Mouse (Mus musculus) kidney, embryonic 15.5 days (tissue): ENCODE results near the gene C1qb. TPM values are rescaled to one million over a fixed set of nuclear protein-coding genes. Genes with fewer than 3 reads are reported as not detected.
A peak's percentile ranks its signal among the peaks of the same experiment; 100 is the strongest.

ENCODE experiments used
- ATAC-seq: fragments of 200-750 bp; cut with Nextera tagmentation; replicated peaks from 2 replicates; pipeline ENCODE4 v1.8.0; 2017; ENCODE audit warnings: moderate TSS enrichment; ENCODE audit not compliant: low FRiP score
- H3K27ac ChIP-seq: fragments of 300-500 bp; sonication (generic); 2 replicates; pipeline ENCODE4 v1.5.1; 2015; ENCODE audit warnings: mild to moderate bottlenecking, inconsistent platforms
- H3K27me3 ChIP-seq: fragments of 300-500 bp; sonication (generic); 2 replicates; pipeline ENCODE4 v1.6.1; 2015; ENCODE audit warnings: inconsistent platforms
- H3K36me3 ChIP-seq: fragments of 300-500 bp; sonication (generic); 2 replicates; pipeline ENCODE4 v1.6.1; 2015; ENCODE audit warnings: inconsistent platforms
- H3K4me1 ChIP-seq: fragments of 300-500 bp; sonication (generic); 2 replicates; pipeline ENCODE4 v1.6.1; 2015; ENCODE audit warnings: inconsistent platforms
- H3K4me2 ChIP-seq: fragments of 300-500 bp; sonication (generic); 2 replicates; pipeline ENCODE4 v1.6.1; 2015; ENCODE audit warnings: moderate library complexity, mild to moderate bottlenecking, inconsistent platforms
- H3K4me3 ChIP-seq: fragments of 300-500 bp; sonication (generic); replicated peaks from 2 replicates; pipeline ENCODE4 v1.5.1; 2015; ENCODE audit warnings: mild to moderate bottlenecking, inconsistent platforms
- H3K9ac ChIP-seq: fragments of 300-500 bp; sonication (generic); 2 replicates; pipeline ENCODE4 v1.6.1; 2015; ENCODE audit warnings: mild to moderate bottlenecking, inconsistent platforms
- H3K9me3 ChIP-seq: fragments of 300-500 bp; sonication (generic); replicated peaks from 2 replicates; pipeline ENCODE4 v1.6.1; 2016; ENCODE audit warnings: inconsistent platforms
- WGBS: fragments of 180-500 bp; shearing (Covaris S2); methylation state at CpG from one replicate; pipeline ENCODE4 v1.1.7; 2015; ENCODE audit warnings: mixed read lengths; 5-methylcytosine and 5-hydroxymethylcytosine counted together
- polyA plus RNA-seq: library from polyadenylated mRNA; unstranded; fragments of >200 nt; fragmentation: Nextera tagmentation; extraction: Ambion mirVana; gene quantifications from 2 replicates; pipeline ENCODE4 v1.2.1, GENCODE M21; 2015

The C1qb gene
- polyA plus RNA-seq, 1 experiment from 2014 or later = 48.4 TPM

DNA sequence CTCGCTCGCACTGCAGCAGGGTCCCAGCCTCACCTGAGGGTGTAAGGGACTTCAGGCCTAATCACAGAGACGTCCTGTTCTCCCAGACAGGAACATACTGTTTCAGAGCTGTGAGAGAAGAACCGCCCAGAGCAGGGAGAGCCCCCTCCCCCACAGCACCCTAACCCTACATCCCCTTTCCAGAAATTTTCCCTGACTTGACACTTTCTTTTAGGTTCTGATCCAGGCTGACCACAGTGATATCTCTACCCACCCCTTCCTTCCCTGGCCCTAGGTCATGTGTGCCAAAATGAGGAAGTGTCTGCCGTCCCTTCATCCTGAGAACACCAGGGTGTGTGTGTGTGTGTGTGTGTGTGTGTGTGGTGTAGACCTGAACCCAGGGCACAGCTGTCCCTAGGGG lies 6.8 kb upstream of the C1qb start, which contains the start of gene C1qc:
C1qc (minus strand) TSS at position 255 of the 400 bp plus-strand sequence.
- H3K4me1 ChIP-seq = peaks cover 9% of the 10 kb centered on the region; the same call in 1 of the 2 replicates
- ATAC-seq = no peak

DNA sequence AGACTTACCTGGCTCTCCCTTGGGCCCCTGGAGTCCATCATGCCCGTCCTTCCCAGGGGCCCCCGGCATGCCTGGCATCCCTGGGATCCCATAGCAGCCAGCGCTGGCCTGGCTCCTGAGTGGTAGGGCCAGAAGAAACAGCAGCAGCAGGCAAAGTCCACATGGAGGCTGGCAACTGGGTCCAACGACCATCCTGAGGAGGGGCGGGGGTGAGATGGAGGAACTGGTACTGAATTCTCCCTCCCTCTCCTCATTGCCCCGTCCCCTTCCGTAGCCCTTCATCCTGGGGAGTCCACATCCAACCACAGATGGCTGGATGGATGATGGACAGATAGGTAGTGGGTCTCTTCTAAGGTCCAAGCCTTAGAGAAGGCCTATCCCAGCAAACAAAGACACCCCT lies 6.4 kb upstream of the C1qb start:
- Histone ChIP-seq H3K36me3 (no peaks in the 10 kb centered on the region), H3K4me2 (no peak overlapping the region), H3K27me3 (peaks cover 58% of the 10 kb centered on the region), H3K9me3 (no peaks in the 10 kb centered on the region), H3K27ac (no peak overlapping the region), H3K4me3 (no peak overlapping the region), H3K4me1 (peaks cover 9% of the 10 kb centered on the region; the same call in 1 of the 2 replicates), H3K9ac (no peak overlapping the region)
- 61% methylated on average over 7 of the region's 7 CpGs for WGBS
- ATAC-seq = no peak

More for the DNA sequence above, 6.8 kb upstream of the C1qb start, which contains the start of gene C1qc:
- no peaks in the 10 kb centered on the region for H3K36me3 ChIP-seq
- H3K4me3 ChIP-seq = no peak within 1 kb of the TSS
- peaks cover 63% of the 10 kb centered on the region for H3K27me3 ChIP-seq
- H3K9me3 ChIP-seq = no peaks in the 10 kb centered on the region
- no peak within 1 kb of the TSS for H3K27ac ChIP-seq
- H3K9ac ChIP-seq = no peak within 1 kb of the TSS
- 65% methylated on average over 5 of the region's 5 CpGs for WGBS
- no peak within 1 kb of the TSS for H3K4me2 ChIP-seq

GRCm38 (mm10) chr4:136891115-136891514 lies 5.1 kb upstream of the C1qb start:
- no peaks in the 10 kb centered on the region for H3K36me3 ChIP-seq
- no peak for ATAC-seq
- H3K4me2 ChIP-seq = no peak overlapping the region
- 91% methylated on average over 4 of the region's 4 CpGs for WGBS
- no peaks in the 10 kb centered on the region for H3K9me3 ChIP-seq
- H3K27me3 ChIP-seq = peaks cover 46% of the 10 kb centered on the region
- H3K27ac ChIP-seq = no peak overlapping the region
- H3K4me3 ChIP-seq = no peak overlapping the region
- H3K9ac ChIP-seq = no peak overlapping the region
- H3K4me1 ChIP-seq = peaks cover 5% of the 10 kb centered on the region; the same call in 1 of the 2 replicates

DNA sequence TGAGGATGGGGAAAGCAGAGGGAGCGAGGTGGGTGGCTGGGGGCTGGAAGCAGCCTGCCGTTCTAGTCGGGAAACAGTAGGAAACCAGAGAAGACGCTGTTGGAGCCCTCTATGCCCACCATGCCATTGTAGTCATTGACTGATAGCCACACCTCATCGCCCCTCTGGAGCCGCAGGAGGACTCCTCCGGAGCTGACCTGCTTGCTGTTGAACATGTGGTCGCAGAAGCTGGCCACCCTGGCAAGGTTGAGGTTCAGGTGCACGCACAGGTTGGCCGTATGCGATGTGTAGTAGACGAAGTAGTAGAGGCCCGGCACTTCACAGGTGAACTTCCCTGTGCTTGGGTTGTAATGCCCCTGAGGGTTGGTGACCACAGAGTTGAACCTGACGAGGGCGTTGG lies 4.0 kb upstream of the C1qb start:
- Histone ChIP-seq H3K27ac (no peak overlapping the region), H3K9me3 (no peaks in the 10 kb centered on the region), H3K9ac (no peak overlapping the region), H3K4me1 (no peaks in the 10 kb centered on the region), H3K4me3 (no peak overlapping the region), H3K4me2 (no peak overlapping the region), H3K36me3 (no peaks in the 10 kb centered on the region), H3K27me3 (peaks cover 35% of the 10 kb centered on the region)
- ATAC-seq = no peak
- WGBS = 80% methylated on average over 15 of the region's 15 CpGs

DNA sequence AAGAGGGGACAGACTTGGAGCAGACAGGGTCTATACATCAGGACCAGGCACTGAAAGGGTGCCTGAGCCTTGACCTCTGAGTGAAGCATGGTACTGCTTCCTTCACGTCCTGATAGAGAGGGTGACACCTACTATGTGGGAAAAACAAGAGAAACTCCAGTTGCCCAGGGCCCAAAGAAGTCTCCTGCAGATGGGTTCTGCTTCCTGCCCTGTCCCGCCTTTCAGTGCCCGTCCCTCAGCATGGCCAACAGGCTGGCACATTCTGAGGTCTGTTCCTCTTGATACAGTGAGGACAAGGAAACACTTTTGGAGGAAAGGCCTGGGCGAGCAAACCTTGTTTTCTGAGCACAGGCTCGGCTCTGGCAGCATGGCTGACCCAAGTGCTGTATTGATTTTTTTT lies 1.7 kb upstream of the C1qb start:
- Histone ChIP-seq H3K27ac (no peak overlapping the region), H3K4me2 (no peak overlapping the region), H3K36me3 (no peaks in the 10 kb centered on the region), H3K27me3 (peaks cover 18% of the 10 kb centered on the region), H3K4me3 (no peak overlapping the region), H3K9ac (no peak overlapping the region), H3K9me3 (no peaks in the 10 kb centered on the region), H3K4me1 (no peaks in the 10 kb centered on the region)
- ATAC-seq = no peak
- WGBS = 64% methylated on average over 5 of the region's 5 CpGs

DNA sequence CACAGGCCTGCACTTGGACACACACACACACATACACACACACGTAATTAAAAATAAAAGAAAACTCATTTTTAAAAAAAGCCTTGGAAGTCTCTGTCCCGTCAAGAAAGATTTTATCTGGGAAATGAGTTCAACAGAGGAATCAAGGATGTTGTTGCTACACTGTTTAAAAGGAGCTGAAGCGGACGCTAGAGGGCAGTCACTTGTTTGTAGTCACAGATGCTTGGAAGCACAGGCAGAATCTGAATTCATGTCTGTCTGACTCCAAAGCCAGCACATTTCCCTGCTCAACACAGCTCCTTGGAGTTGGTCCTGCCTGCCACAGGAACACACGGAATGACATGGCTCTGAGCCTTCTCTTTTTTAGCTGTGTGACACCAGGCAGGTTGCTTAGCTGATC lies 7.4 kb downstream of the C1qb start:
- Histone ChIP-seq H3K4me2 (no peak overlapping the region), H3K9me3 (no peaks in the 10 kb centered on the region), H3K4me1 (no peaks in the 10 kb centered on the region), H3K27me3 (0 out of 2 replicates have a peak, but pooled peaks cover 4% of the 10 kb centered on the region), H3K9ac (no peak overlapping the region), H3K4me3 (no peak overlapping the region), H3K36me3 (no peaks in the 10 kb centered on the region), H3K27ac (no peak overlapping the region)
- no peak for ATAC-seq
- 32% methylated on average over 5 of the region's 5 CpGs for WGBS

DNA sequence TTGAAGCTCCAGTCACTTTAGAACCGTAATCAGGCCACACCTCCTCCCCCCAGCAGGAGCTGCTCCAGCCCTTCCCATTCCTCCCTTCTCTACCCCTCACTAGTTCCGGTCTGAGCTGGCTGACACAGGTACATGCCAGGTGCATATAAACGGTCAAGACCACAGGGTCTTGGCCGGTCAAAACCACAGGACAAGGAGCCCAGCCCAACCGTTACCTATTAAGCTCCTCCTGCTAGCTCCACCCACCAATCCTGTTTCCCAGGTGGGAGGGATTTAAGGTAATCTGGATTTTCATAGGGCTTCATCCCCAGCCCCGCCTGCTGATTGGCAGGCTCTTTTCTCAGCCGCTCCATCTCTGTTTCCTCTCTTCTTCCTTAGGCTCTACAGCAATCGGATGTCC lies 7.8 kb downstream of the C1qb start:
- ATAC-seq = 0 out of 2 replicates have a peak, but pooled peaks have one; percentile 33
- WGBS = 56% methylated on average over 8 of the region's 8 CpGs
- H3K4me3 ChIP-seq = no peak overlapping the region

GRCm38 (mm10) chr4:136876971-136877370 lies 9.0 kb downstream of the C1qb start:
- Histone ChIP-seq H3K9ac (no peak overlapping the region), H3K36me3 (no peaks in the 10 kb centered on the region), H3K4me1 (no peaks in the 10 kb centered on the region), H3K4me2 (no peak overlapping the region), H3K27me3 (0 out of 2 replicates have a peak, but pooled peaks cover 4% of the 10 kb centered on the region), H3K9me3 (no peaks in the 10 kb centered on the region), H3K4me3 (no peak overlapping the region), H3K27ac (no peak overlapping the region)
- ATAC-seq = 0 out of 2 replicates have a peak, but pooled peaks have one; percentile 36
- WGBS = 15% methylated on average over 7 of the region's 7 CpGs

More for the DNA sequence above, 7.8 kb downstream of the C1qb start:
- Histone ChIP-seq H3K27me3 (0 out of 2 replicates have a peak, but pooled peaks cover 4% of the 10 kb centered on the region), H3K36me3 (no peaks in the 10 kb centered on the region), H3K4me1 (no peaks in the 10 kb centered on the region), H3K9ac (no peak overlapping the region), H3K9me3 (no peaks in the 10 kb centered on the region), H3K27ac (no peak overlapping the region), H3K4me2 (no peak overlapping the region)

- no peak overlapping the region for H3K27ac ChIP-seq
- H3K27me3 ChIP-seq = 0 out of 2 replicates have a peak, but pooled peaks cover 4% of the 10 kb centered on the region
- no peak for ATAC-seq
- H3K9me3 ChIP-seq = no peaks in the 10 kb centered on the region
- 87% methylated on average over 14 of the region's 14 CpGs for WGBS
- H3K4me3 ChIP-seq = no peak overlapping the region
- H3K4me1 ChIP-seq = no peaks in the 10 kb centered on the region
- H3K9ac ChIP-seq = no peak overlapping the region
- no peaks in the 10 kb centered on the region for H3K36me3 ChIP-seq
- H3K4me2 ChIP-seq = no peak overlapping the region
Observed at GRCm38 (mm10) chr4:136875012-136875411, 11.0 kb downstream of the C1qb start.

- H3K4me1 ChIP-seq = peaks cover 19% of the 10 kb centered on the region
- H3K27me3 ChIP-seq = peaks cover 7% of the 10 kb centered on the region; the same call in 1 of the 2 replicates
- no peak overlapping the region for H3K9ac ChIP-seq
- H3K4me2 ChIP-seq = no peak overlapping the region
- H3K9me3 ChIP-seq = no peaks in the 10 kb centered on the region
- 81% methylated on average over 6 of the region's 6 CpGs for WGBS
- H3K4me3 ChIP-seq = no peak overlapping the region
- H3K36me3 ChIP-seq = no peaks in the 10 kb centered on the region
- ATAC-seq = no peak
- no peak overlapping the region for H3K27ac ChIP-seq
Observed at GRCm38 (mm10) chr4:136868371-136868770, 17.6 kb downstream of the C1qb start.

- no peaks in the 10 kb centered on the region for H3K9me3 ChIP-seq
- no peak overlapping the region for H3K4me2 ChIP-seq
- peak; percentile 18; the same call in 1 of the 2 replicates for ATAC-seq
- H3K4me3 ChIP-seq = no peak overlapping the region
- no peak overlapping the region for H3K9ac ChIP-seq
- H3K27me3 ChIP-seq = peaks cover 11% of the 10 kb centered on the region; the same call in 1 of the 2 replicates
- no peaks in the 10 kb centered on the region for H3K36me3 ChIP-seq
- peaks cover 24% of the 10 kb centered on the region for H3K4me1 ChIP-seq
- no peak overlapping the region for H3K27ac ChIP-seq
- WGBS = 14% methylated on average over 11 of the region's 12 CpGs
Observed at GRCm38 (mm10) chr4:136867690-136868345, 18.2 kb downstream of the C1qb start.

DNA sequence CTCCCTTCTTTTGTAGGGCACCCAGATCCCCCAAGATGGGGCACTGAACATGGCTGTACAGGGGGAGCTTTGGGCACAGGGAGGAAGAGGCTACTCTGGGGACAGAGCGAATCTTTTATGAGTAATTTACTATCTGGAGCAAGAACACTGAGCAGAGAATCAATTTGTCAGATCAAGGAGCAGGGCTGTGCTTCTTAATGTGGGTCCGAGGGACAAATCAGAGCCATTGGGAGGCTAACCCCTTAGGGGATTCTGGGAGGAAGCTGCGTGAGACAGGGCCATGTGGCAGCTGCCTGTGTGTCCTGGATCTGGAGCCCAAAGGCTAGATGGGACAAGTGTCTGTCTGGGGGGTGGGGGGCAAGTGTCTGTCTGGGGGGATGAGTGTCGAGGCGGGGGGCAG lies 20.5 kb downstream of the C1qb start:
- H3K4me1 ChIP-seq = peaks cover 33% of the 10 kb centered on the region
- no peak for ATAC-seq
- H3K4me2 ChIP-seq = no peak overlapping the region
- peaks cover 33% of the 10 kb centered on the region for H3K27me3 ChIP-seq
- no peaks in the 10 kb centered on the region for H3K36me3 ChIP-seq
- no peaks in the 10 kb centered on the region for H3K9me3 ChIP-seq
- H3K9ac ChIP-seq = no peak overlapping the region
- H3K4me3 ChIP-seq = no peak overlapping the region
- WGBS = 71% methylated on average over 5 of the region's 5 CpGs
- no peak overlapping the region for H3K27ac ChIP-seq
